Mouse (Mus musculus) ES-E14 (cell line): Measurements from ENCODE around the gene Fam92b.

Experiments used
- CHD2 ChIP-seq: IDR thresholded peaks from 2 replicates; pipeline ENCODE4 v1.6.1; 2014; ENCODE audit warnings: mild to moderate bottlenecking, low read depth, low read length, inconsistent platforms
- HCFC1 ChIP-seq: IDR thresholded peaks from 2 replicates; pipeline ENCODE4 v1.6.1; 2012; ENCODE audit warnings: low read length, inconsistent platforms, borderline replicate concordance; ENCODE audit not compliant: insufficient read depth
- MAFK ChIP-seq: IDR thresholded peaks from 2 replicates; pipeline ENCODE4 v1.6.1; 2014; ENCODE audit warnings: mild to moderate bottlenecking, low read depth, low read length, inconsistent platforms; ENCODE audit not compliant: insufficient read depth
- ZC3H11A ChIP-seq: IDR thresholded peaks from 2 replicates; pipeline ENCODE4 v1.6.1; 2012; ENCODE audit warnings: low read depth, mild to moderate bottlenecking, inconsistent platforms, low read length, borderline replicate concordance

GRCm38 (mm10) chr8:120190107-120190809 is 13.0 kb upstream of the Fam92b start:
- no peak for TF ChIP-seq CHD2
- TF ChIP-seq MAFK: no peak
- TF ChIP-seq ZC3H11A: no peak
- TF ChIP-seq HCFC1: no peak
